Mouse (Mus musculus): ENCODE data around the gene Gclc.

The Gclc gene

DNA sequence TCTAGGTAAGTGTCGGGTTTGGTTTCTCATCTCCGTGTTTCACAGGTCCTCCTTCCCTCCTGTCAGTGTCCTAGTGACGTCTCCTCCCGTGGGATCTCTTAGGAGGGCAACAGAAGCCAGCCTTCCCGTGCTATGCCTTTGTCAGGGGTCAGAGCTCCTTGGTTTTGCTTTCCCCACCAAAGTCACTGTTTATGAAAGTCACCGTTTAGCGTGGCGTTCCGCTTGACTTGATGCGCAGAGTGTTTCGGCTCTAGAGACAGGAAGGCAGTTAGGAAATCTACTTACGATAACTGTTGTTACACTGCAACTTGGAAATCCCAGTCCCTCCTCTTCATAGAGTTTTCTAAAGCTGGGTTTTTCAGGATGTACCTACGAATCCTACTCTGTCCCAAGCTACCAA is 28.7 kb downstream of the Gclc start:
- DNase-seq (ENCODE audit: low spot score in 2 of 2) = no peak

DNA sequence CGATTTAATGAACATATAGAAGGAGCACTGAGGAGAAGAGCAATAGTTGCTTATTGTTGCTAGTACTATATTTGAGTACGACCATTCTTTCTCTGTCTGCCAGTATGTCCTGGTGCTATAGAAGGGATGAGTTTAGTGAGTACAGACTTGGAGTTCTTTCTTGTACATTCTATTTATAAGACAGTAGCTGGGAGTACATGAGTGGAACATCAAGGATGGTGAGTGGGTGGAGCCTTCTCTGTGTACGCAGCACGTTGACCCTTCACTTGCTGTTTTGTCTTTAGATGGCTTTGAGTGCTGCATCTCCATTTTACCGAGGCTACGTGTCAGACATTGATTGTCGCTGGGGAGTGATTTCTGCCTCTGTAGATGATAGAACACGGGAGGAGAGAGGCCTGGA is 31.1 kb downstream of the Gclc start:
- DNase-seq (ENCODE audit: low spot score in 2 of 2) = no peak

DNA sequence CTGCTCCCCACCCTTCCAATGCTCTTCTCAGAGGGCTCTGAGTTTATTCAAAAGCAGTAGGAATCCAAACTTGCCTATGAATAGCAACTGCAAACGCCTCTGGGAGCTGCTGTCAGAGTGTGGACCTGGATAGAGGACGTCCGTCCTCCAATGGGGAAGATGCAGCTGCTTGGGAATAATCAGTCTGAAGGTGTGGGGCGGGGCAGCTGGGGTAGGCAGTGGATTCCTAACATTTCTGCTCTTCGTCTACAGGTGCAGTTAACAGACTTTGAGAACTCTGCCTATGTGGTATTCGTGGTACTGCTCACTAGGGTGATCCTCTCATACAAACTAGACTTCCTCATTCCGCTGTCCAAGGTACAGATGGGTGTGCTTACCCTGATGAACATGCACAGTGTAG is 33.6 kb downstream of the Gclc start:
- no peak for DNase-seq (ENCODE audit: low spot score in 2 of 2)

DNA sequence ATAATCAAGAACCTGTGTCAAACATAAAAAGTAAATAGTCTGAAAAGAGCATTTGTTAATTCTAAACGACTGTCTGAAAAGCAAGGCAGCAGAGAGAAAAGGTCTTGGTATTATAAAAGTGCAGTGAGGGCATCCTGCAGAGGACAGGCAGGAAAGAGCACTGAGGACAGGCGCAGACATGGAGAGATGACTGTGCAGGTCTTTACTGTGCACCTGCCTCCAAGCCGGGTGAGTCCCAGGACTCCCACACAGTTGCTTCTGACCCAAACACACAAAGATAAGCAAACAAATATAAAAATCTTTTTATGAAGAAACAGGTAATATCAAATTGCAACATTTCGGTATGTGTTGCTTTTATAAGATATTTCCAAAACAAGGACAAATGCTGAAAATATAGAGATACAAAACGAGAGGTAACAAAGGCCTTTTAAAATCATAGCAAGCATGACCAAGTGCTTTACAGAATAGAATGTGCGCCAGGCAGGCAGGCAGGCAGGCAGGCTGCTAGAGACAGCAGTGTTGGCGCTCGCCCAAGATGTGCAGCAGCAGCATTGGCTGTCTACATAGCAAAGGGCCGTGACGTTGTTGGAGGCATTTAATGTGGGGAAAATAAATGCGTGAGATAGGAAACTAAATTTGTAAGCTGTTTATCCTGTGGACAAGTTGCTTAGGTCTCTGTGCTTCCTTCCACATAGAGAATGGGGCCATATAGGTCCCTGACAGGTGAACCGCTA is 35.4 kb downstream of the Gclc start:
- peak in 1 of 2 experiments; percentile 31 for DNase-seq (ENCODE audit: low spot score in 2 of 2)

DNA sequence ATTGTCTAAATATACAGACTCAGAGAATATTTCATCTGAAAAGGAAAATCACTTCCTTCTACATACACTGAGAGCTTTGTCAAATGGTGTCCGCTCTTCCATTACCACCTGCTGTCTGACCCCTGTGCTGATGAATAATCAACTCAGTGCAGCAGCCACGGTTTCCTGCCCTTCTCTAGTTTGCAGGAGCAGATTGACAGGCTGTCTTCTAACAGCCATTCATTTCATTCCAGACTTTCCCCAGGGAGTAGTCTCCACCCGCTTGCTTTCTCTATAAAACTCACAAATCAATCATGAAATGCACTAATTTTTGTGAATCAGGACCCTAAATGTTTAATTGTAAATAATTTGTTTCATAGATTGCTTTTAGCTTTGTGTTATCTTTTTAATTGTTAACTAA is 39.5 kb downstream of the Gclc start:
- no peak for DNase-seq (ENCODE audit: low spot score in 2 of 2)

DNA sequence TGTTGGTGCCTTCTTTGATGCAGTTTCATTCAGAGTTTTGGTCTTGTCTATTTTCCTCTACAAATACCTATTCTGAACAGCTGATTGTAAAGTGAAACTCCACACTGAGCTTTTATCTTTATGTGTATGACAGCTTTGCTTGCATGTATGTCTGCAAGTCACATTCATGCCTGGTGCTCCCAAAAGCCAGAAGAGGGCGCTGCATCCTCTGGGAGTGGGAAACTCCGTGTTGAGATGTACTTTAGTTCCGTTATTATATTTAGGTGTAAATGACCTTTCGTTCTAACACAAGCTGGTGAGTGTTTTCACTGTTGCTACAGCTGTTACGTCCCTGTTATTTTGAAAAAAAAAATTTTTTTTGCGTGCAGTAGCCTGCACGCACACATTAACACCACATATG is 48.1 kb downstream of the Gclc start:
- DNase-seq (ENCODE audit: low spot score in 2 of 2) = peak in 1 of 2 experiments; percentile 23

DNA sequence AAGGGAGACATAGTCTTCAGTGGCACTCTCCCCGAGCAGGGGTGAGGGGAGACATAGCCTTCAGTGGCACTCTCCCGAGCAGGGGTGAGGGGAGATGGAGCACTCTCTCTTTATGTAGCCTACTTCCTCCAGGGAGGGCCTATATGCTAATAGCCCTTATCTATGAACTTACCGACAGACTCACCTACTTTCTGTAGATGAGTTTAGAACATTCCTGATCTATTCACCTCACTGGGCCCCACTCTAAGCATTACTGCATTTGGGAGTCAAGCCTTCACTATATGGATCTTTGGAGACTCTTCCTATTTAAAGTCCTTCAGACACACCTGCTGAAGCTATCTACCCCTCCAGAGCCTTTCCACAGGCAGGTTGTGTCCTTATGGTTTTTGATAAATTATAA is 52.1 kb downstream of the Gclc start:
- DNase-seq (ENCODE audit: low spot score in 2 of 2) = no peak

DNA sequence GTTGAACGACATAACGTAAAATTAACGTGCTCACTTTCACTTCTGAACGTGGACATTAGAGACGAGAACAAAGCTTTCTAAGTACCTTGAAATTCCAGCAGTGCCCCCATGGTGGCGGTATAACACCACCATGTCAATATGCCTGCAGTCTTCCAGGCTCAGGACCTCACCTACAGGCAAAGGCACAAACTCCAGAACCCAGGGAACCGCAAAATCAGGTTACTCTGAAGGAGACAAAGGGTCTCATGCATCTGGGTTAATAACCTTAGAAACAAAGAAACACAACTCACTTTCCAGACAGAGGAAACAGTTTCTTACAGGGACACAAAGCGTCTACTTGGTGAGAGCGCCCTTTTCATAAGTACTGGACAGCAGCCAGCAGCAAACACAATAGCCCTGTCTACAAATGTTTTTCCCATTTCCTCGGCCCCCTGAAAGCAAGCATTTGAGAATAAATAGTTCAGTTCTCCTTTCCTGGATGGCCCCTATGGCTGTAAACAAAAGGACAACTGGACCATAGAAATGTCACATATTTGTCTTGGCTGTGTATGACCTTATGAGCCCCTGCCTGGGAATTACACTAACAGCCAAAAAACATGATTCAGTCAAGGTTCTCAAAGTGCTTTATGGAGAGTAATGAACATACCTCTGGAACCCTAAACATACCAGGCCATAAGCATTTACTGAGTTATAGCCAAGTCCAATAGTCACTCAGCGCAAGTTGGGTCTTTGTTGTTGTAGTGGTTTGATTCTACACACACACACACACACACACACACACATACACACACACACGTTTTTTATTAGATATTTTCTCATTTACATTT is 52.7 kb downstream of the Gclc start:
- peak; percentile 84 to 91 for DNase-seq (ENCODE audit: low spot score in 2 of 2)

DNA sequence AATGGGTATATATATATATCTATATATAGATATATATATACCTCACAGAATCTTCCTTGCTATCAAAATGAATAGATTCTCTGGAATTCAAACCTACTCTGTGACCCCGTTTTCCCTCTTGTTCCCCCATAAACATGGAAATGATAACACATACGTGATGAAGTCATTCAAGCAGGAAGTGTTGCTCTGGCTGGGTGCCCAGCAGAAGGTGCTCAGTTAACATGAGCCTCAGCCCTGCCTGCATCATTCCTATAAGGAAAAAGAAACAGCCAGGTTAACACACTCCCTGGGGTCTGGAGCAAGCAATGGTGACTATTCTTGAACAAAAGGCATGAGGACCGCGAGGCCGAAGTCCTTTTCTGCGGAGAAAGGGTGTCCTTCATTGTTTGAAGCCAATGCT is 54.1 kb downstream of the Gclc start:
- no peak for DNase-seq (ENCODE audit: low spot score in 2 of 2)

DNA sequence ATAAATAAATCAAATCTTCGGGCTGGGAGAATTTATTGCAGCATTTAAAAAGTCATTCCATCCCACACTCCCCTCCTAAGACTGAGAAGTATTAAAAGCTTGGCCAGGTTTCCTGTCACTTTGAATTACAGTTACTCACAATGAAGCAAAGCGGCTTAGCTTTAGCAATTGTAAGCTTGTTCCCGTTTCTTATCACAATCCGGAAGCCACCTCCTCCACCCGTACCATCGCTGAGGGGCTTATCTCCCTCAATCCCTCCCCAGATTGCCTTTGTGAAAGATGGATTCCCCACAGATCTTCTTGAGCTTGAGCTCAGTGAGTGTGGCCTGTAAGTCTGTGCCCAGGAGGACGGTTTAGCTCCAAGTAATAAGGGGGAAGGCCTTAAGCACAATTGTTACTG is 64.5 kb downstream of the Gclc start:
- DNase-seq (ENCODE audit: low spot score in 2 of 2) = no peak

DNA sequence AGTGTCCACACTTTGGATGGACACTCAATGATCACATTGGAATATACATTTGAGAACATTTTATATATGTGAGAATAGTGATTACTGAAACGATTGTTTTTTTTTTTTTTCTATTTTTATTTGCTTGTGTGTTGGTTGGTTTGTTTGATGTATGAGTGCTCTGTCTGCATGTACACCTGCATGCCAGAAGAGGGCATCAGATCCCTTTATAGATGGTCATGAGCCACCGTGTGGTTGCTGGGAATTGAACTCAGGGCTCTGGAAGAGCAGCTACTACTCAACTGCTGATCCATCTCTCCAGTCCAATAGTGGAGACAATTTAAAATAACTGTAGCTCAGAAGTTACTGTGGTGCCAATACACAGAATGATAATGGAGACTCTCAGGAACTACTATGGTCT is 65.0 kb downstream of the Gclc start:
- DNase-seq (ENCODE audit: low spot score in 2 of 2) = no peak

DNA sequence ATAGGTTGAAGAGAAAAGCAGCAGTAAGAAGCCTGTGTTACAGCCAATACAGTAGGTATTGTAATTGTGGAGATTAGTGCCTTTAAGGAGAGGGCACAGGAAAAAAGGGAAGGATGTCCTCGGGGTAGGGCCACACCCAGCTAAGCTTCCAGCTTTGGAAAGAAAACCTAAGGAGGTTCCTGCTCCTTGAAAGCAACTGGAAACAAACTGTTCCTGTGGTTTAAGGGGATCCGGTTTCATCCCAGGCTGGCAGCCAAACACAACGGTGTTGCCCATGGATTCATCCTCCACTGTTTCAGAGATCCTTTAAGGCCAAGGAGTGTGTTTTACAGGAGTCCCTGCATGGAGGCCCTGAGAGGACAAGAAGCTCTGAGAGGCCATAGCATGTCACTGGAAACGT is 66.5 kb downstream of the Gclc start:
- no peak for DNase-seq (ENCODE audit: low spot score in 2 of 2)

DNA sequence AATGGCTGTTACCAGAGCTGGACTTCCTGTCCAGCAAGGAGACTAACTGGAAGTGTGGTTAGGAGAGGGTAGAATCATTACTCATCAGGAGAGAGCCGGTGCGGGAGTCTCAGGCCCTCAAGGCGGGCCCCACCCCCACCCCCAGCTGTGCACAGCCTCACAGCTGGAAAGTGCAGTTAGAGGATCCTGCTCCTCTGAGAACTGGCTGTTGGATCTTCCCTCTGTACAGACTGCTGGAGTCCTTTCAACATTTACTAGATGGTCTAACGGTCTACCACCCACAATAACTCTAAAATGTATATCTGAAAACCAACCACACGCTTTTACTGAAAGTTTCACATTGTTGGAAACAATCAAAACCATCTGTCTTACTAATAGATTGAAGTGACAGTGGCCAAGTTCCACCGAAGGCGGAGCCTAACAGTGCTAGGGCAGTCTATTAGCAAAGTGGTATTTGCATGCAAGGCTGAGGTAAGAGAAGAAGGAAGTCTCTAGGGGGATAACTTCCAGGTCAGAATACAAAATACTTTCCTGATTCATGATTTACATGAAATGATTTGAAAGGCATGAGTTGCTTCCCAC is 71.1 kb downstream of the Gclc start:
- no peak for DNase-seq (ENCODE audit: low spot score in 2 of 2)

DNA sequence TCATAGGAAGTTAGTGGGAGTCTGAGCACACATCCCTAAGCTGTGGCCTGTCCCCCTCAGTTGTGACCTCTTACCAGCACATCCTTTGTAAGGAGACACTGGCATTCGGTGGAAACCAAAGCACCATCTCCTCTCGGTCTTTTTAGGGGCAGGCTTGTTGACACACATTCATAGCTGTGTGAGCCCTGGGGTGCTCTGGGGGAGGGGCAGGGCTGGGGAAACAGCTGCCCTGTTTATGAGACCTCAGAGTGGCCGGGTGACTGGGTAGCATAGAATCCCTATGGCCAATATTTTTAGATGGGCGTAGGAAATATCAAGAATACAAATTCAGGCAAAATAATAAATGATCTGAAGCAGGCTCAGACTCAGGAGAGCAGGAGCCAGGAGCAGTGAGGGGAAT is 71.9 kb downstream of the Gclc start:
- no peak for DNase-seq (ENCODE audit: low spot score in 2 of 2)

DNA sequence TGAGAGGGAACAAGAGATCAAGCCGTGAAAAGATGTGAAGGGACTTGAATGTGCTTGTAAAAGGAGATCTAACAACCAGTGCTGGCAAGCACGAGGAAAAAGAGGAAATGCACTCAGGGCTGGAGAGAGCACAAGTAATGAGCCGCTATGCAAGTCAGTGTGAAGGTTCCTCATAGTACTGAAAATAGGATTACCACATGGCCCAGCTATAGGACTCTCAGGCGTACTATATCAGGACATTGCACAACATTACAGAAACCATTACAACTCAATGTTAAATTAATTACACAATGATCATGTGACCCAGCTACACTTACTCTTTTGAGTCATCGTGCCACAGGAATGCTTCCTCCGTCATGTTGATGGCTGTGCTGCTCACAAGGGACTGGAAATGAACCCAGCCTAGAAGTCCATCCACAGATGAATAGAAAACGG is 74.2 kb downstream of the Gclc start:
- DNase-seq (ENCODE audit: low spot score in 2 of 2) = no peak

DNA sequence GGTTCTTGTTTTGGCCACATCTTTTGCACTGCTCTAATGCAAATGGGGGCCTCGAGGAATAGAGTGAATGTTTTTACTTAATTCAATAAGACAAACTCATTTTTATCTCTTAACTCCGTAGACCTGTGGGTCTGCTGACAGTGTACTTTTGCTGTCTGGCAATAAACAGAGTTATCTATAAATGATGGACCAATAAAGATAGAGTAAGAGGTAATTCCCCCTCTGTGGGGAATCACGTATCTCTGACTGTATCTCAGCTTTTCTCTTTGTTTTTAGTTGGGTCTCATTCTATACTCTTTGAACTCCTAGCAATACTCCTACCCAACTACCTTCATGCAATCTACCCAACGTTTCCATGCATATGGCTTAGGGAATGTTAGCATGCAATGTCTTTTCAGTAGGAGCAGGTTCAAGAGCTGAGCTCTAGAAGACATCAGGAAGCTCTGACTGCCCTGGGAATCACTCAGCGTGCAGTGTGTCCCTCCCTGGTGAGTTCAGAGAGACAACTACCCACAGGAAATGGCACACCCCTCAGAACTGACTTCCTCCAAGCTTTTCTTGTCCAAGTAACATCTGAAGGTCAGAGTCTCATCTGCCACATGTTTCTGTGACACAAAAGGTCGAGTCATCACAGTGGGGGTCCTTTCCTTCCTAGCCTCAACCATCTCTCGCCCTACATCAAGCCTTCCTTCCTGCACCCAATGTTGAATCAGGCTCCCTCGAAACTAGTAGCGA is 80.1 kb downstream of the Gclc start:
- DNase-seq (ENCODE audit: low spot score in 2 of 2) = no peak

DNA sequence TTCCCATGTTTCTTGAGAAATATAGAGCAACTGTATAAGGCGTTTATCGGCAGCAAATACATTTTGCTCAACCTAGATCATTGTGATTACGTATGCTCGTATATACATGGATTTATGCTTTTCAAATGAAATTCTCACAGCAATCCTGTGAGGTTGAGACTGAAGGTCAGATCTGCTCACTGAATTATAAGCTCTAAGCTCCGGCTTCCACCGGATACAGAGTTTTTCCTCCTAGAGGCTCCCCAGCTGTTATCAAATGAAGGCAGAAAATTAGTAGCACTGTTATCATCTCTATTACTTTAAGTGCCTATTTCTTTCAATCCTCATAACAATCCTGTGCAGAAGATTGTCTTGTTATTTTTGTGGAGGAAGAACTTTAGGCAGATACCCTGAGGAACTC is 80.8 kb downstream of the Gclc start:
- no peak for DNase-seq (ENCODE audit: low spot score in 2 of 2)

DNA sequence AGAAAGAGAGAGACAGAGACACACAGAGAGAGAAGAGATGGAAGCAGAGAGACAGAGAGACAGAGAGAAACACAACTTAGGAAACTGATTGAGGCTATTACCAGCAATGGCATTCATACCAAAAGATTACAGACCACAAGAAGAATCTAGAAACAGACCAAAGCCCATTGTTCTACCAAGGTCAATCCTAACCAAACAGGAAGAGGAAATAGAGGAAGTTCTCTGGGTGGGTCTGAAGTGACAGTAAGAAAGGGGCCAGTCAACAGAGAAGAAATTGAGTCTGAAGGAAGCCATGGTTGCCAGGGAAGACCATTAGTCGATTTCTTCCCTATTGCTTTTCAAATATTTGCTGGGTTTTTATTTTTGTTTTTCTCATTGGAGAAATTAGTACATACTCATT is 81.4 kb downstream of the Gclc start:
- no peak for DNase-seq (ENCODE audit: low spot score in 2 of 2)

DNA sequence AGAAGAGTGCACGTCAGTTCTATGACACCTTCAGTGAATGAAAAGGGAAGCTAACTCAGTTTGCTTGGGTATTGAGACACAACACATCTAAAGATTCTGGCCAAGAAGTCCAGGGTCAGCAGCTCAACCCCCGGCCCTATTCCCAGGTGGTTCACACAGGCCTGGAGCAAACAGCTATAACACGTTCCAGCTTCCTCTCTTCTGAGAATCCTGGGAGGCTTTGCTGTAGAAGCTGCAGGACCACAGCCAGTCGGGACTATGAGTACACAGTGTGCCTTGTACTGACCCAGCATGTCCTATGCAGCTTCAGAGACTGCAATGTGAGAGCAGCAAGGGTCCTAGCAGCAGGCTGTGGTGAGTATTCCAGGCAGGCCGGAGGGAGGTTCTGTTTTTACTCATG is 84.3 kb downstream of the Gclc start:
- DNase-seq (ENCODE audit: low spot score in 2 of 2) = no peak
